Mouse (Mus musculus): ENCODE results near the gene Gipc3.

- TF ChIP-seq POLR2A (IDR thresholded peaks at IDR 0.05; ENCODE audit: borderline replicate concordance, extremely low read depth, insufficient read depth, insufficient read length, poor library complexity, severe bottlenecking) (no peak), CTCF (IDR thresholded peaks at IDR 0.05; ENCODE audit: borderline replicate concordance, extremely low read depth, insufficient read depth, insufficient read length) (no peak)
Measured at GRCm38 (mm10) chr10:81309571-81309970, 33.5 kb downstream of the Gipc3 start.
